Mouse (Mus musculus) limb, embryonic 11.5 days (tissue): Measurements from ENCODE around the gene Ide. TPM values are rescaled to one million over a fixed set of nuclear protein-coding genes. Genes with fewer than 3 reads are reported as not detected.

Experiments
- ATAC-seq: fragments of 200-750 bp; cut with Nextera tagmentation; 2 replicates; pipeline ENCODE4 v1.8.0; 2017; ENCODE audit warnings: low read depth; ENCODE audit not compliant: insufficient number of reproducible peaks, low FRiP score, low TSS enrichment
- DNase-seq: peaks from one replicate; pipeline ENCODE4 v3.0.0-alpha.2; 2015; ENCODE audit warnings: low spot score
- H3K27ac ChIP-seq: fragments of 300-500 bp; sonication (generic); replicated peaks from 2 replicates; pipeline ENCODE4 v1.5.1; 2014; ENCODE audit warnings: low read depth, mild to moderate bottlenecking, low read length
- H3K27me3 ChIP-seq: fragments of 300-500 bp; sonication (generic); 2 replicates; pipeline ENCODE4 v1.6.1; 2014; ENCODE audit warnings: mild to moderate bottlenecking, low read length, mixed read lengths; ENCODE audit not compliant: control insufficient read depth, insufficient read depth
- H3K36me3 ChIP-seq: fragments of 300-500 bp; sonication (generic); 2 replicates; pipeline ENCODE4 v1.6.1; 2014; ENCODE audit warnings: mild to moderate bottlenecking, low read length, moderate library complexity, mixed read lengths; ENCODE audit not compliant: control insufficient read depth, insufficient read depth
- H3K4me1 ChIP-seq: fragments of 300-500 bp; sonication (generic); 2 replicates; pipeline ENCODE4 v1.6.1; 2014; ENCODE audit warnings: low read length, mixed read lengths; ENCODE audit not compliant: control insufficient read depth, insufficient read depth
- H3K4me2 ChIP-seq: fragments of 300-500 bp; sonication (generic); 2 replicates; pipeline ENCODE4 v1.6.1; 2014; ENCODE audit warnings: low read depth, mild to moderate bottlenecking, moderate library complexity; ENCODE audit not compliant: severe bottlenecking
- H3K4me3 ChIP-seq: fragments of 300-500 bp; sonication (generic); 2 replicates; pipeline ENCODE4 v1.5.1; 2014; ENCODE audit warnings: low read depth, low read length
- H3K9ac ChIP-seq: fragments of 300-500 bp; sonication (generic); 2 replicates; pipeline ENCODE4 v1.6.1; 2014; ENCODE audit warnings: mild to moderate bottlenecking, low read length
- H3K9me3 ChIP-seq: fragments of 300-500 bp; sonication (generic); 2 replicates; pipeline ENCODE4 v1.6.1; 2016; ENCODE audit warnings: low read length; ENCODE audit not compliant: control insufficient read depth
- WGBS: fragments of 180-500 bp; shearing (Covaris S2); extraction: QIAGEN DNeasy Blood & Tissue Kit; methylation state at CpG from one replicate; pipeline ENCODE4 v1.1.7; 2014; 5-methylcytosine and 5-hydroxymethylcytosine counted together
- polyA plus RNA-seq: library from polyadenylated mRNA; unstranded; fragments of >200 nt; fragmentation: Nextera tagmentation; extraction: Ambion mirVana; gene quantifications from 2 replicates; pipeline ENCODE4 v1.2.1, GENCODE M21; 2014

The Ide gene
- polyA plus RNA-seq, 1 experiment from 2014 or later: 40.5 TPM

DNA sequence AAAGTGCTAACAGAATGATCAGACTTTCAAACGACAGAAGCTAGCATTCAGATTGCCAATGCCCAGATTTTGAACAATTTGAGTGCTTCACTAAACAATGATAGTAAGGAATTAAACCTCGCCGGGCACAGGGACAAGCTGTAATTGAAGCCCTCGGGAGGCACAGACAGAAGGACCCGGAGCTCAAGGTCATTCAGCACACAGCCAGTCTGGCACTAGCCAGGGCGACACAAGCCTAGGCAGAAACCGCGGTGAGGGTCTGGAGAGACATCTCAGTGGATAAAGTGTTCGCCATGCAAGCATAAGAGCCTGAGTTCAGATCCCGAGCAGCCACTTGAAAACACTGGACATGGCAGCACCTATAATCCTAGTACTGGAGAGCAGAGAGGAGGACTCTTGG is 10.7 kb upstream of the Ide start:
- Histone ChIP-seq H3K27ac (no peak overlapping the region), H3K4me3 (no peak overlapping the region), H3K9me3 (no peaks in the 10 kb centered on the region), H3K36me3 (0 out of 2 replicates have a peak, but pooled peaks cover 2% of the 10 kb centered on the region), H3K4me2 (no peak overlapping the region), H3K4me1 (no peaks in the 10 kb centered on the region), H3K9ac (no peak overlapping the region), H3K27me3 (no peaks in the 10 kb centered on the region)
- 90% methylated on average over 10 of the region's 10 CpGs for WGBS
- no peak for ATAC-seq
- no peak for DNase-seq

GRCm38 (mm10) chr19:37346258-37346657 is 8.6 kb upstream of the Ide start:
- no peaks in the 10 kb centered on the region for H3K27me3 ChIP-seq
- H3K4me3 ChIP-seq: no peak overlapping the region
- no peak overlapping the region for H3K4me2 ChIP-seq
- H3K9ac ChIP-seq: no peak overlapping the region
- no peaks in the 10 kb centered on the region for H3K9me3 ChIP-seq
- WGBS: 78% methylated on average over 3 of the region's 3 CpGs
- no peaks in the 10 kb centered on the region for H3K4me1 ChIP-seq
- DNase-seq: no peak
- no peaks in the 10 kb centered on the region; the same call in 1 of the 2 replicates for H3K36me3 ChIP-seq
- no peak overlapping the region for H3K27ac ChIP-seq
- ATAC-seq: no peak

DNA sequence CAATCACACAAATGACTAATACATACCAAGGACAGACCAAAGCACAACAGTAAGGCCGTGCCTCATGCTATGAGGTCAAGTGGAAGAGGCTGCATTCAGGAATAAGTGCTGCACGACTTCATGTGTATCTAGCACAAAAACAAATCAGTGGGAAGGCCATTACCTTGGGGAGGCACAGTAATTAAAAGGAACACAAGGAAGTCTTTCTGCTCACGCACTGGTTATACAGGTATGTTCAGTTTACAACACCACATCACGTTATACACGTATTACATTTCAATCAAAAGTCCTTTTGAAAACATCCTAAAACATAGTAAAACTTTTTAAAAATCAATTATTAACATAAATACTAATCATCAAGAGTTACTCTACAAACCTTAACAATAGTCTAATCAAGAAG is 6.2 kb upstream of the Ide start:
- no peaks in the 10 kb centered on the region for H3K27me3 ChIP-seq
- H3K4me3 ChIP-seq: no peak overlapping the region
- no peaks in the 10 kb centered on the region for H3K4me1 ChIP-seq
- H3K27ac ChIP-seq: no peak overlapping the region
- no peak for DNase-seq
- H3K9ac ChIP-seq: no peak overlapping the region
- no peaks in the 10 kb centered on the region; the same call in 1 of the 2 replicates for H3K36me3 ChIP-seq
- ATAC-seq: no peak
- H3K4me2 ChIP-seq: no peak overlapping the region
- H3K9me3 ChIP-seq: no peaks in the 10 kb centered on the region
- 89% methylated on average over 5 of the region's 5 CpGs for WGBS

GRCm38 (mm10) chr19:37340931-37341330 is 3.3 kb upstream of the Ide start:
- 80% methylated on average over 5 of the region's 5 CpGs for WGBS
- no peak for ATAC-seq
- DNase-seq: no peak
- Histone ChIP-seq H3K4me2 (no peak overlapping the region), H3K27ac (no peak overlapping the region), H3K9me3 (no peaks in the 10 kb centered on the region), H3K27me3 (no peaks in the 10 kb centered on the region), H3K4me3 (no peak overlapping the region), H3K9ac (no peak overlapping the region), H3K4me1 (no peaks in the 10 kb centered on the region), H3K36me3 (no peaks in the 10 kb centered on the region; the same call in 1 of the 2 replicates)

DNA sequence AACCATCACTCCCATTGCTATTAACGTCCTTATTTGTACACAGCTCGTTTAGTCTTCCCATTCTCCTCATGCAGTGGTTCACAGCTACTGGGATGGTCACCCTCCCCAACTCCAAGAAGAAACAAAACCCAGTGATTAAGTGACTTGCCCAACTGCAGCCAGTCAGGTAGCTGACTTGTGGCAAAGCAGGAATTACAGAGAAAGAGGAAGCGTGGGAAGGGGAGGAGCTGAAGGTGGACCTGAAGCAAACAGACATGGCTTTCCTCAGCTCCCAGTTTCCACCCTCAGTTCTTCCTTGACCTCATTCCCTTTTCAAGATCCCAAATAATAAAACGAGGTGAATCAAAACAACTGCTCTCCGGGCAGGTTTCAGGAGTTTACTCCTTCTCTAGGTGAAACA is 2.8 kb upstream of the Ide start:
- DNase-seq: no peak
- no peak for ATAC-seq
- no peak overlapping the region for H3K9ac ChIP-seq
- H3K4me2 ChIP-seq: no peak overlapping the region
- H3K4me3 ChIP-seq: no peak overlapping the region
- no peaks in the 10 kb centered on the region for H3K9me3 ChIP-seq
- 77% methylated on average over 5 of the region's 5 CpGs for WGBS
- H3K27me3 ChIP-seq: no peaks in the 10 kb centered on the region
- no peaks in the 10 kb centered on the region for H3K4me1 ChIP-seq
- H3K27ac ChIP-seq: no peak overlapping the region
- no peaks in the 10 kb centered on the region; the same call in 1 of the 2 replicates for H3K36me3 ChIP-seq

DNA sequence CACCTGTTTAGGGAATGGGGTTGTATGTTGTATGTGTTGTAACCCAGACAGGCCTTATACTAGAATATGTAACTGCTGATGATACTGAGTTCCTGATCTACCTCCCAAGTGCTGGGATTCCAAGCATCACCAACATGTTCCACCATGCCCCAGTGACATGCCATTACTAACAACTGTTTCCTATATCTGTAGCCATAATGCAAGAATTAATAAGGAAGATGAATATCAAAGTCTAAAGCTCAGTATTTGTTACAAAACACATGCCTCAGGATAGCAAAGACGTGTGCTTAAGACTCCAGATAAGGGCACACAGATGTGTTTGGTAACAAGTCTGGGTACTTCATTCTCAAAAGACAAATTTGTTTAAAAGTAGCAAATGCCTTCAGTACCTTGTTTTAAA is 2.3 kb downstream of the Ide start:
- 84% methylated on average over 1 of the region's 1 CpGs for WGBS
- H3K36me3 ChIP-seq: no peaks in the 10 kb centered on the region
- no peak overlapping the region for H3K9ac ChIP-seq
- H3K27ac ChIP-seq: no peak overlapping the region
- H3K4me1 ChIP-seq: no peaks in the 10 kb centered on the region
- ATAC-seq (no peak), DNase-seq (no peak)
- no peak overlapping the region for H3K4me2 ChIP-seq
- H3K4me3 ChIP-seq: no peak overlapping the region
- H3K27me3 ChIP-seq: no peaks in the 10 kb centered on the region
- no peaks in the 10 kb centered on the region for H3K9me3 ChIP-seq

DNA sequence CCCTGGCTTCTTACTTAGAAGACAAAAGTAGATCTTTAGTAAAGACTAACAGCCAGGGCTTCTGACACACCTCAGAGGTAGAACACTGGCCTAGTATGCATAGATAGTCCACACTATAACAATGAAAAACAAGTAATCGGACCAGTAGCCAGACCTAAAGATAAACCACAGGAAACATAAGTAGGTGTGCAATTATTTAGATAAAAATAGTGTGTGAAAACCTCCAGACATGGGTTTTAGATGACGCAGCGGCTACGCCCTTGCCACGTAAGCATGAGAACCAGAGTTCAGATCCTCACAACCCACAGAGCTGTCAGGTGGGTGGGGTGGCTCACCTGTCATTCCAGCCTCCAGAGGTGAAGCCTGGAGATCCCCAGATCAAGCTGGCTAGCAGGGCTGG is 4.3 kb downstream of the Ide start:
- H3K9me3 ChIP-seq: no peaks in the 10 kb centered on the region
- no peak for ATAC-seq
- H3K4me2 ChIP-seq: no peak overlapping the region
- WGBS: 94% methylated on average over 5 of the region's 5 CpGs
- DNase-seq: no peak
- no peak overlapping the region for H3K9ac ChIP-seq
- no peaks in the 10 kb centered on the region for H3K4me1 ChIP-seq
- no peaks in the 10 kb centered on the region for H3K36me3 ChIP-seq
- no peak overlapping the region for H3K4me3 ChIP-seq
- no peak overlapping the region for H3K27ac ChIP-seq
- H3K27me3 ChIP-seq: no peaks in the 10 kb centered on the region

GRCm38 (mm10) chr19:37332726-37333125 is 4.9 kb downstream of the Ide start:
- DNase-seq (no peak), ATAC-seq (no peak)
- H3K36me3 ChIP-seq: no peaks in the 10 kb centered on the region
- no peak overlapping the region for H3K4me3 ChIP-seq
- H3K4me2 ChIP-seq: no peak overlapping the region
- 89% methylated on average over 4 of the region's 4 CpGs for WGBS
- H3K27ac ChIP-seq: no peak overlapping the region
- no peaks in the 10 kb centered on the region for H3K27me3 ChIP-seq
- no peaks in the 10 kb centered on the region for H3K9me3 ChIP-seq
- H3K4me1 ChIP-seq: no peaks in the 10 kb centered on the region
- H3K9ac ChIP-seq: no peak overlapping the region

DNA sequence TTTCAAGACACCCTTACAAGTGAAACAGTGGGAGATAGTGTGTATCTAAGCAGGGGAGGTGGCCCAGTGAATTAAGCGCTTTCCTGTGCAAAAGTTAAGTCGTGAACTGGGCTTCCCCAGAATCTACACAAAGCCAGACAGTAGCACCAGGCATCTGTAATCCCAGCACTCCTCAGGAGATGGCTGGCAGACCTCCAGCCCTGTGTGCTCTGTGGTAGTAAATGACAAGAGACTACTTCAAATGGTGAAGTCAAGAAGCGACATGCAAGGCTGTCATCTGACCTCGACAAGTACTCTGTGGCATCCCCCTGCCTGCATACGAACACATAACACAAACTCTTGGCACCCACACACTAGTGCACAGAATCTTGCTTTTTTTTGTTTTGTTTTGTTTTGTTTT is 10.4 kb downstream of the Ide start:
- WGBS: 88% methylated on average over 5 of the region's 5 CpGs
- Histone ChIP-seq H3K4me3 (no peak overlapping the region), H3K4me2 (no peak overlapping the region), H3K27ac (no peak overlapping the region), H3K36me3 (no peaks in the 10 kb centered on the region), H3K27me3 (no peaks in the 10 kb centered on the region), H3K9ac (no peak overlapping the region), H3K9me3 (no peaks in the 10 kb centered on the region), H3K4me1 (no peaks in the 10 kb centered on the region)
- DNase-seq (no peak), ATAC-seq (no peak)
